Mouse (Mus musculus): ENCODE measurements around the gene Zdhhc14.
A peak's percentile ranks its signal among the peaks of the same experiment; 100 is the strongest.

The Zdhhc14 gene

GRCm38 (mm10) chr17:5793593-5793992 lies 301.2 kb downstream of the Zdhhc14 start:
- DNase-seq = no peak

GRCm38 (mm10) chr17:5794276-5794675 lies 301.9 kb downstream of the Zdhhc14 start:
- DNase-seq = peak; percentile 58 to 72

GRCm38 (mm10) chr17:5795369-5795768 lies 303.0 kb downstream of the Zdhhc14 start:
- no peak for DNase-seq

GRCm38 (mm10) chr17:5795878-5796277 lies 303.5 kb downstream of the Zdhhc14 start:
- DNase-seq = peak; percentile 85 to 88

- DNase-seq = peak; percentile 75 to 83
Measured at GRCm38 (mm10) chr17:5797124-5797760, 304.9 kb downstream of the Zdhhc14 start.

GRCm38 (mm10) chr17:5798221-5798801 lies 306.0 kb downstream of the Zdhhc14 start:
- DNase-seq = peak in 1 of 2 experiments; percentile 50

- DNase-seq = no peak
Measured at GRCm38 (mm10) chr17:5798900-5799299, 306.5 kb downstream of the Zdhhc14 start.

GRCm38 (mm10) chr17:5799396-5800021 lies 307.2 kb downstream of the Zdhhc14 start:
- no peak for DNase-seq

GRCm38 (mm10) chr17:5800254-5800653 lies 307.9 kb downstream of the Zdhhc14 start:
- no peak for DNase-seq

GRCm38 (mm10) chr17:5800824-5801560 lies 308.6 kb downstream of the Zdhhc14 start:
- no peak for DNase-seq

- peak; percentile 73 to 80 for DNase-seq
Measured at GRCm38 (mm10) chr17:5801761-5802655, 309.7 kb downstream of the Zdhhc14 start.

- DNase-seq = no peak
Measured at GRCm38 (mm10) chr17:5802656-5802955, 310.2 kb downstream of the Zdhhc14 start.

Data from kidney, postnatal 25 days (tissue).